Mouse (Mus musculus) lung, embryonic 14.5 days (tissue): ENCODE measurements around the gene Asb18. TPM values are rescaled to one million over a fixed set of nuclear protein-coding genes. Genes with fewer than 3 reads are reported as not detected.

ENCODE experiments used
- ATAC-seq: fragments of 200-750 bp; cut with Nextera tagmentation; 2 replicates; pipeline ENCODE4 v1.8.0; 2017; ENCODE audit warnings: mild to moderate bottlenecking, moderate TSS enrichment, moderate library complexity; ENCODE audit not compliant: insufficient read depth
- DNase-seq: peaks from one replicate; pipeline ENCODE4 v3.0.0-alpha.2; 2015
- H3K27ac ChIP-seq: fragments of 300-500 bp; sonication (generic); 2 replicates; pipeline ENCODE4 v1.5.1; 2014; ENCODE audit warnings: low read depth, mild to moderate bottlenecking, moderate library complexity
- H3K27me3 ChIP-seq: fragments of 300-500 bp; sonication (generic); 2 replicates; pipeline ENCODE4 v1.6.1; 2014; ENCODE audit warnings: low read length, control low read depth; ENCODE audit not compliant: insufficient read depth
- H3K36me3 ChIP-seq: fragments of 300-500 bp; sonication (generic); 2 replicates; pipeline ENCODE4 v1.6.1; 2014; ENCODE audit warnings: control low read depth; ENCODE audit not compliant: insufficient read depth
- H3K4me1 ChIP-seq: fragments of 300-500 bp; sonication (generic); 2 replicates; pipeline ENCODE4 v1.6.1; 2014; ENCODE audit warnings: antibody characterized with exemption, control low read depth; ENCODE audit not compliant: insufficient read depth
- H3K4me2 ChIP-seq: fragments of 300-500 bp; sonication (generic); 2 replicates; pipeline ENCODE4 v1.6.1; 2014; ENCODE audit warnings: mild to moderate bottlenecking
- H3K4me3 ChIP-seq: fragments of 300-500 bp; sonication (generic); 2 replicates; pipeline ENCODE4 v1.5.1; 2014; ENCODE audit warnings: low read depth, low read length
- H3K9ac ChIP-seq: fragments of 300-500 bp; sonication (generic); 2 replicates; pipeline ENCODE4 v1.6.1; 2014
- H3K9me3 ChIP-seq: fragments of 300-500 bp; sonication (generic); 2 replicates; pipeline ENCODE4 v1.6.1; 2016; ENCODE audit warnings: low read depth, low read length, control low read depth
- CTCF ChIP-seq: IDR thresholded peaks from 2 replicates; pipeline ENCODE4 v1.5.1; 2016; ENCODE audit warnings: antibody characterized with exemption, low read depth
- WGBS: fragments of 180-500 bp; shearing (Covaris S2); extraction: QIAGEN DNeasy Blood & Tissue Kit; methylation state at CpG from one replicate; pipeline ENCODE4 v1.1.7; 2014; 5-methylcytosine and 5-hydroxymethylcytosine counted together
- polyA plus RNA-seq: library from polyadenylated mRNA; unstranded; fragments of >200 nt; fragmentation: Nextera tagmentation; extraction: Ambion mirVana; gene quantifications from 2 replicates; pipeline ENCODE4 v1.2.1, GENCODE M21; 2014

The Asb18 gene
- polyA plus RNA-seq, 1 experiment from 2014 or later: not detected

DNA sequence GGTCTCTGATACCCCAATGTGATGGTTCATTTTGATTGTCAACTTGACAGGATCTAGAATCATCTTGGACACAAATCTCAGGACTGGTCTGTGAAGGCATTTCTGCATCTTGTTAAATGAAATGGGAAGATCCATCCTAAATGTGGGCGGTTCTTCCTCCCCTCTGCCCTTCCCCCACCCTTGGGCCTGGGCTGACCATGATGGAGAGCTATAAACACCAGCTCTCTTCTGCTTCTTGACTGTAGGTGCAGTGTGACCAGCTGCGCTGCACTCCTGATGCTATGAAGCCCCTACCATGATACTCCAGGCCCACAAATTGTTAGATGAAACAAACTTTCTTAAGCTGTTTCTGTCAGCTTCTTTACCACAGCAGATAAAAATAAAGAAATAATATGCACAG lies 51.2 kb downstream of the Asb18 start:
- Histone ChIP-seq H3K4me2 (no peak overlapping the region), H3K27me3 (peaks cover 13% of the 10 kb centered on the region), H3K9me3 (no peaks in the 10 kb centered on the region), H3K9ac (no peak overlapping the region), H3K4me1 (no peaks in the 10 kb centered on the region), H3K4me3 (no peak overlapping the region), H3K27ac (no peak overlapping the region), H3K36me3 (no peaks in the 10 kb centered on the region)
- no peak for TF ChIP-seq CTCF
- WGBS: 87% methylated on average over 2 of the region's 2 CpGs
- ATAC-seq (no peak), DNase-seq (no peak)

DNA sequence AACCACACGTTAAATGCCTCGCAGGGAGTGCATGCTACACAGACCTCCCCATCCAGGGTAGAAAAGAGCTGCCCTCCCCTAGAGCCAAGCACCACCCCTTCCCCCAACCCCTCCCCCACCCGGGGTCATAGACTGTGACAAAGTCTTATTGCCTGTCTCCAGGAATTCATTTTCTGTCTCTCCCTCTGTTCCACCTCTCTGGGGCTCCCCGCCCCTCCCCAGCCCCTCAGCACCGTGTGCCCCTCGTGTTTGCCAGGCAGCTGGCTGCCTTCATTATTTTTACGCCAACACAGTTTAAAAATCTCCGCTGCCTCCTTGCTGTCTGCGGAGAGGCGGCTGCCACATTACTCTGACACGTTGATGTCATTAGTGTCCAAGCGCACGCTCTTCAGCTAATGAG lies 52.4 kb downstream of the Asb18 start:
- H3K9me3 ChIP-seq: no peaks in the 10 kb centered on the region
- no peaks in the 10 kb centered on the region for H3K36me3 ChIP-seq
- ATAC-seq: no peak
- H3K4me3 ChIP-seq: no peak overlapping the region
- H3K27ac ChIP-seq: no peak overlapping the region
- H3K9ac ChIP-seq: no peak overlapping the region
- no peak overlapping the region for H3K4me2 ChIP-seq
- peak; percentile 16 for DNase-seq
- peaks cover 1% of the 10 kb centered on the region; the same call in 1 of the 2 replicates for H3K27me3 ChIP-seq
- H3K4me1 ChIP-seq: no peaks in the 10 kb centered on the region
- no peak for TF ChIP-seq CTCF
- WGBS: 14% methylated on average over 13 of the region's 13 CpGs

DNA sequence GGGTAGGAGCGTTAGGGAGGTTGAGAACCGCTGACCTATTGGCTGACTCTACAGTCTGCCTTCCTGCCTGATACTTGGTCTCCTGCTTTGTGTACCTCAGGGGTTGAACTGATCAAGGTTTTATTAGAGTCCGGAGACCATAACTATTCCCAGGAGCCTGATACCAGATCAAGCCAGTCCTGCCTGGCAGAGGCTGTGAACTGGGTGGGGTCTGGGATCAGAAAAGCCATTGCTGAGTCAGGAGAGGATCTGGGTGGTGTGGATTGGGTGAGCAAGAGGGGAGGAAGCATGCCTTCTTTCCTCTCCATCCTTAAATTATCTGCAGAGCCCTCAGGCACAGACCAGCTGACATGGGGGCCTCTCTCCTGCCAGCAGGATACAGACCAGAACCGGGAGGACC lies 55.1 kb downstream of the Asb18 start:
- H3K4me2 ChIP-seq: no peak overlapping the region
- no peak overlapping the region for H3K4me3 ChIP-seq
- ATAC-seq: no peak
- no peaks in the 10 kb centered on the region for H3K9me3 ChIP-seq
- no peaks in the 10 kb centered on the region; the same call in 1 of the 2 replicates for H3K27me3 ChIP-seq
- H3K36me3 ChIP-seq: no peaks in the 10 kb centered on the region
- 78% methylated on average over 4 of the region's 4 CpGs for WGBS
- H3K27ac ChIP-seq: no peak overlapping the region
- DNase-seq: no peak
- no peak for TF ChIP-seq CTCF
- H3K4me1 ChIP-seq: no peaks in the 10 kb centered on the region
- no peak overlapping the region for H3K9ac ChIP-seq

- H3K9ac ChIP-seq: no peak overlapping the region
- H3K9me3 ChIP-seq: no peaks in the 10 kb centered on the region
- peaks cover 68% of the 10 kb centered on the region for H3K27me3 ChIP-seq
- TF ChIP-seq CTCF: peak; percentile 90
- DNase-seq (peak; percentile 90), ATAC-seq (peak; percentile 53; the same call in 1 of the 2 replicates)
- WGBS: 3% methylated on average over 16 of the region's 16 CpGs
- no peak overlapping the region for H3K4me3 ChIP-seq
- no peaks in the 10 kb centered on the region for H3K36me3 ChIP-seq
- no peak overlapping the region for H3K4me2 ChIP-seq
- H3K27ac ChIP-seq: no peak overlapping the region
- no peaks in the 10 kb centered on the region for H3K4me1 ChIP-seq
Measured at GRCm38 (mm10) chr1:89943202-89943601, 71.3 kb downstream of the Asb18 start.

DNA sequence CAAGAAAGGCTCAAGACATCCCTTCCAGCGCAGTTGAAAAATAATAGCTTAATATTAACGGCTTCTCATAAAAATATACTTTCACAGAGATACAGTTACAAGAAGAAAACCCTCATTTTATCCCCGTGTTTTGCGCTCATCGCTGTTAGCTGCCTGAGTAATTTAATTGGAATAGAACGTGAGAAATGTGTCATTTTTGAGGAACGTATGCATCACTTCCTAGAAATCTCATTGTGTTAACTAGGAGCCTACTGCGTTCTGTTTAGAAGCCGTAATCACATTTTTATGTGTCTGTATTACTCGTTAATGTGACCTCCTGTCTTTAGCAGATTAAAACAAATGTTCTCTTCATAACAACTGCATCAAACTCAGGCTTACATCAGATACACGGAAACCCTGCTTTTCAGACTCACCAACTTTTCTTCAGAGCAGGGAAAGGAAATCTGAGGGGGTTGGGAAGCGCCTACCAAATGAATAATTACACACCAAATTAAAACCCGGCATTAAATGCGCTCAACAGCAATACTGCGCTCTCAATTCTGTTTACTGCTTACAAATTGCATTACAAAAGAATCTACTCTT lies 72.0 kb downstream of the Asb18 start:
- Histone ChIP-seq H3K9me3 (no peaks in the 10 kb centered on the region), H3K4me2 (peak overlapping the region; percentile 48), H3K4me3 (peak overlapping the region; percentile 13; the same call in 1 of the 2 replicates), H3K36me3 (no peaks in the 10 kb centered on the region), H3K27me3 (peaks cover 75% of the 10 kb centered on the region), H3K27ac (no peak overlapping the region), H3K9ac (no peak overlapping the region), H3K4me1 (no peaks in the 10 kb centered on the region)
- no peak for DNase-seq
- WGBS: 6% methylated on average over 15 of the region's 15 CpGs
- no peak for ATAC-seq
- no peak for TF ChIP-seq CTCF

DNA sequence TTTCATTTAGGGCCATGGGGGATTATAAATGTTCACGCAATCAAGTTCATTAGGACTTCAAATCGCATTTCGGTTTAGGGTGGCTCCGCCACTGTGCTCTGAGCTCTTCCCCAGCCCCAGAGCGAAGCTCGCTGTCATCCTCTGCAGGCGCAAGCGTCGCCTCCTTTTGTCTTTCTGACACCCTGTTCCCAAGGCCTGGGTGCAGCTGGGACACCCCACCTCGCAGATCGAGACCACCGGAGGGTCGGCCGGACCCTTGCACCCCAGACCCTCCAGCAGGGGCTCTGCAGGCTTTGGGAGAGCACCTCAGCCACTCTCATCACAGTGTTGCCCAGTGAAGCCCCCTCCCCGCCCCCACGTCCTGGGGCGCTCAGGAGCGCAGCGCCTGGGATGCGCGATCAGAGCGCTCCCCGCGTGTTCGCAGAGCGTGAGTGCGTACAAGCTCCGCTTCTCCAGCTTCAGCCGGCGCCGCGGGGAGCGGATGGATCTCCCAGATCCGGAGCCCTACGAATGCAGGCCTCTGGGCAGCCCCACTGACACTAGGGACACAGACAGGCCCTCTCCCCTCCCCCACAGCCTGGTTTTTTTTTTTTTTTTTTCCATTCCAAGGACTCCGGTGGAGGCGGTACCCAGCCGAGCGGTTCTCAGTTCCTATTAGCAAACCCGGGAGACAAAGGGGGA lies 72.6 kb downstream of the Asb18 start:
- WGBS: under 1% methylated on average over 40 of the region's 40 CpGs
- no peak for TF ChIP-seq CTCF
- no peaks in the 10 kb centered on the region for H3K36me3 ChIP-seq
- DNase-seq (peak; percentile 30), ATAC-seq (no peak)
- peak overlapping the region; percentile 48 for H3K4me2 ChIP-seq
- no peak overlapping the region for H3K27ac ChIP-seq
- H3K27me3 ChIP-seq: peaks cover 81% of the 10 kb centered on the region
- H3K9ac ChIP-seq: no peak overlapping the region
- H3K9me3 ChIP-seq: no peaks in the 10 kb centered on the region
- peak overlapping the region; percentile 13; the same call in 1 of the 2 replicates for H3K4me3 ChIP-seq
- H3K4me1 ChIP-seq: no peaks in the 10 kb centered on the region

GRCm38 (mm10) chr1:89940961-89941524 lies 73.4 kb downstream of the Asb18 start:
- TF ChIP-seq CTCF: no peak
- Histone ChIP-seq H3K27me3 (peaks cover 89% of the 10 kb centered on the region), H3K27ac (no peak overlapping the region), H3K36me3 (no peaks in the 10 kb centered on the region), H3K9ac (no peak overlapping the region), H3K4me1 (no peaks in the 10 kb centered on the region), H3K4me3 (no peak overlapping the region), H3K4me2 (no peak overlapping the region; the same call in 1 of the 2 replicates), H3K9me3 (no peaks in the 10 kb centered on the region)
- no peak for ATAC-seq
- WGBS: 14% methylated on average over 15 of the region's 15 CpGs
- DNase-seq: peak; percentile 12
